Mouse (Mus musculus) midbrain, embryonic 16.5 days (tissue): Measurements from ENCODE around the gene Retreg3. TPM values are rescaled to one million over a fixed set of nuclear protein-coding genes. Genes with fewer than 3 reads are reported as not detected.

Source experiments
- ATAC-seq: fragments of 200-750 bp; cut with Nextera tagmentation; 2 replicates; pipeline ENCODE4 v1.8.0; 2017; ENCODE audit warnings: moderate TSS enrichment
- H3K27ac ChIP-seq: fragments of 300-500 bp; sonication (generic); 2 replicates; pipeline ENCODE4 v1.5.1; 2014; ENCODE audit warnings: mild to moderate bottlenecking, low read length, mixed read lengths
- H3K27me3 ChIP-seq: fragments of 300-500 bp; sonication (generic); 2 replicates; pipeline ENCODE4 v1.6.1; 2014; ENCODE audit warnings: low read depth, low read length, mixed read lengths; ENCODE audit not compliant: control insufficient read depth, insufficient read depth
- H3K36me3 ChIP-seq: fragments of 300-500 bp; sonication (generic); 2 replicates; pipeline ENCODE4 v1.6.1; 2014; ENCODE audit warnings: mild to moderate bottlenecking, low read length, moderate library complexity, mixed read lengths; ENCODE audit not compliant: control insufficient read depth, insufficient read depth
- H3K4me1 ChIP-seq: fragments of 300-500 bp; sonication (generic); 2 replicates; pipeline ENCODE4 v1.6.1; 2014; ENCODE audit warnings: mild to moderate bottlenecking, low read length, mixed read lengths; ENCODE audit not compliant: control insufficient read depth, insufficient read depth
- H3K4me2 ChIP-seq: fragments of 300-500 bp; sonication (generic); 2 replicates; pipeline ENCODE4 v1.6.1; 2014; ENCODE audit warnings: mild to moderate bottlenecking, low read length, mixed read lengths
- H3K4me3 ChIP-seq: fragments of 300-500 bp; sonication (generic); 2 replicates; pipeline ENCODE4 v1.5.1; 2014; ENCODE audit warnings: low read depth, mild to moderate bottlenecking, low read length, moderate library complexity, mixed read lengths
- H3K9ac ChIP-seq: fragments of 300-500 bp; sonication (generic); 2 replicates; pipeline ENCODE4 v1.6.1; 2014; ENCODE audit warnings: low read depth, low read length, mixed read lengths
- H3K9me3 ChIP-seq: fragments of 300-500 bp; sonication (generic); replicated peaks from 2 replicates; pipeline ENCODE4 v1.6.1; 2014; ENCODE audit warnings: mild to moderate bottlenecking, low read length, mixed read lengths; ENCODE audit not compliant: control insufficient read depth, poor library complexity, severe bottlenecking
- WGBS: fragments of 180-500 bp; shearing (Covaris S2); extraction: QIAGEN DNeasy Blood & Tissue Kit; methylation state at CpG from one replicate; pipeline ENCODE4 v1.1.7; 2014; 5-methylcytosine and 5-hydroxymethylcytosine counted together
- polyA plus RNA-seq: library from polyadenylated mRNA; unstranded; fragments of >200 nt; fragmentation: Nextera tagmentation; extraction: Ambion mirVana; gene quantifications from 2 replicates; pipeline ENCODE4 v1.2.1, GENCODE M21; 2015

Gene Retreg3
- polyA plus RNA-seq, 1 experiment from 2014 or later, result 25.4 TPM

- H3K9me3 ChIP-seq, result no peaks in the 10 kb centered on the region
- H3K36me3 ChIP-seq, result no peaks in the 10 kb centered on the region
- H3K4me3 ChIP-seq, result no peak overlapping the region
- no peaks in the 10 kb centered on the region for H3K27me3 ChIP-seq
- WGBS, result 80% methylated on average over 8 of the region's 8 CpGs
- no peak for ATAC-seq
- peaks cover 9% of the 10 kb centered on the region for H3K4me1 ChIP-seq
- H3K9ac ChIP-seq, result no peak overlapping the region
- H3K27ac ChIP-seq, result no peak overlapping the region
- H3K4me2 ChIP-seq, result no peak overlapping the region
These were observed 21.4 kb upstream of the Retreg3 start for GRCm38 (mm10) chr11:101141088-101141487.

GRCm38 (mm10) chr11:101140164-101140819 lies 20.6 kb upstream of the Retreg3 start:
- H3K9ac ChIP-seq, result peak overlapping the region; percentile 60
- peak overlapping the region; percentile 31 for H3K27ac ChIP-seq
- no peaks in the 10 kb centered on the region for H3K27me3 ChIP-seq
- H3K9me3 ChIP-seq, result no peaks in the 10 kb centered on the region
- peaks cover 6% of the 10 kb centered on the region for H3K4me1 ChIP-seq
- ATAC-seq, result no peak
- no peaks in the 10 kb centered on the region for H3K36me3 ChIP-seq
- peak overlapping the region; percentile 47 for H3K4me2 ChIP-seq
- WGBS, result 46% methylated on average over 27 of the region's 27 CpGs
- H3K4me3 ChIP-seq, result peak overlapping the region; percentile 26

DNA sequence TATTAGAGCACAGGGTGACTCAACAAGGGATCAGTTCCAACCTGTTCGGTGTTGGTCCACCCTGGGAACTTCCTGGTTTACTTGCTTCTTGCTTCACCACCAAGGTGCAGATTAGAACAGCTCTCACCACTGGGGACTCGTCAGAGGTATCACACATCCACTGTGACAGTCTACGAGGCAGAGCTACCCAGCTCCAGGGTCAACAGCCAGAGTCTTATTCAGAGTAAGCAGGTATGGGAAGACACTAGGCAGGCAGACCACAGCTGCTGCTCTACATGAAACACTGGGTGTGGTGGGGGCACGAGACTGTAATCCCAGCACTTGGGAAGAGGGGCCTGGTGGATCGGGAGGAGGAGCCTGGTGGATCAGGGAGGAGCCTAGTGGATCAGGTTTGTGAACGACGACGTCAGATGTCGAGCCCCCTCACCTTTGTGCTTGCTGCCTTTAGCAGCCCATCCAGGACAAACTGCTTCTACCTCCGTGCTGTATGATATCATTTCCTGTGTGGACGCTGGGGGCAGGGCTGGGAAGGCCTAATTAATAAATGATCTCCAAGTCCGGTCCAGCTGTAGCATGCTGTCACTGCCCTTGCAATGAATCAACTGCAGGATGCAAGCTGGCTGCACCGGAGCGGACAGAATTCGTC lies 19.0 kb upstream of the Retreg3 start:
- 27% methylated on average over 15 of the region's 15 CpGs for WGBS
- Histone ChIP-seq H3K27ac (no peak overlapping the region; the same call in 1 of the 2 replicates), H3K27me3 (no peaks in the 10 kb centered on the region), H3K9ac (peak overlapping the region; percentile 3; the same call in 1 of the 2 replicates), H3K9me3 (no peaks in the 10 kb centered on the region), H3K36me3 (no peaks in the 10 kb centered on the region), H3K4me3 (no peak overlapping the region), H3K4me1 (peaks cover 3% of the 10 kb centered on the region; the same call in 1 of the 2 replicates), H3K4me2 (peak overlapping the region; percentile 36)
- ATAC-seq, result no peak; the same call in 1 of the 2 replicates

- H3K4me1 ChIP-seq, result no peaks in the 10 kb centered on the region
- no peak overlapping the region for H3K27ac ChIP-seq
- H3K4me2 ChIP-seq, result no peak overlapping the region
- H3K27me3 ChIP-seq, result no peaks in the 10 kb centered on the region
- H3K9ac ChIP-seq, result no peak overlapping the region
- no peak overlapping the region for H3K4me3 ChIP-seq
- H3K9me3 ChIP-seq, result no peaks in the 10 kb centered on the region
- 84% methylated on average over 7 of the region's 7 CpGs for WGBS
- H3K36me3 ChIP-seq, result no peaks in the 10 kb centered on the region
- ATAC-seq, result no peak
These were observed 17.3 kb upstream of the Retreg3 start for GRCm38 (mm10) chr11:101137000-101137399.

DNA sequence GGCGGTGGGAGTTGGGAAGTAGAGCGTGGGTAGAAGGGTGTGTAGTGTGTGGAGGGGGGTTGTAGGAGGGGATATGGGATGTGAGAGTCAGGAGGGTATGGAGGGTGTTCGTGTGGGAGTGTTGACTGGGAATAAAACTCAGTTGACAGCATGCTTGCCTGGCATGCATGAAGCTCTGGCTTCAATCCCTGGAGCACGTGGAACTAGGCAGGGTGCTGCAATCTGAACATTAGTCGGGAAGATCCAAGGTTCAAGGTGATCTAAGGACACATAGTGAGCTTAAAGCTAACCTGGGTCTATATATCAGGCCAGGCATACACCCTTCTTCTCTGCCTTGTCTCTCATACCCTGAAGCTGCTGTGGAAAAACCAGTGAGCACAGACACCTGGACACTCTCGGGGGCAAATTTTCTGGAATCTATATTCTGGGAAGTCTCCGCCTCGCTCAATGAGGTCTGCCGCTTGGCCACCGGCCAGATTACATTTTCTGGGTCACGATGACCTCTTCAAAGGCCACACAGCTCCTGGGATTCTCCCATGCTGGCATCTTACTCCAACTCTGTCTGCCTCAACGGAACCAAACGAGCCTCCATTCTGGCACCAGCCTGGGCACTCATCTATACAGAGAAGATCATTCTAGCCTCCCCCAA lies 14.6 kb upstream of the Retreg3 start:
- no peak overlapping the region for H3K27ac ChIP-seq
- no peaks in the 10 kb centered on the region for H3K4me1 ChIP-seq
- no peaks in the 10 kb centered on the region for H3K9me3 ChIP-seq
- 86% methylated on average over 13 of the region's 13 CpGs for WGBS
- no peaks in the 10 kb centered on the region for H3K36me3 ChIP-seq
- no peak overlapping the region for H3K4me2 ChIP-seq
- no peaks in the 10 kb centered on the region for H3K27me3 ChIP-seq
- no peak overlapping the region for H3K4me3 ChIP-seq
- ATAC-seq, result no peak
- H3K9ac ChIP-seq, result no peak overlapping the region

DNA sequence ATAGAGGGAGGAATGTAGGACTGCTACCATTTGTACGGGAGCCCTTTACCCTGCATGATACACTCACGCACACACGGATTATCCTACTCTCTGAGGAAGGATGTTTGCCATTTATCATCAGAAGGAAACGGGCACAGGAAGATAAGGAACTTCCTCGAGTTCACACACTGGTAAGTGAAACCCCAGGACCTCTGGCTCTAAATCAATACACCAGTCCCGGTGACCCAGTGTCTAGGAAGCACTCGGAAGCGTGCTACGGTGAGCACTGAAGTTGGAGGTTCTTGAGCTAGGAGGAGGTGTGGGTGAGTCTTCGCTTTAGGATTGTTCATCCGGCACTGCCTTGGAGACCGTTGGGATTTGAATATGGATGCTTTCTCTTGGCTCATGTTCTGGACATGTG lies 13.3 kb upstream of the Retreg3 start:
- no peak for ATAC-seq
- H3K36me3 ChIP-seq, result no peaks in the 10 kb centered on the region
- H3K4me2 ChIP-seq, result no peak overlapping the region
- H3K9ac ChIP-seq, result no peak overlapping the region
- H3K27ac ChIP-seq, result no peak overlapping the region
- H3K4me1 ChIP-seq, result no peaks in the 10 kb centered on the region
- no peaks in the 10 kb centered on the region for H3K27me3 ChIP-seq
- no peak overlapping the region for H3K4me3 ChIP-seq
- WGBS, result 81% methylated on average over 12 of the region's 12 CpGs
- H3K9me3 ChIP-seq, result no peaks in the 10 kb centered on the region

GRCm38 (mm10) chr11:101131701-101132100 lies 12.0 kb upstream of the Retreg3 start:
- Histone ChIP-seq H3K4me2 (no peak overlapping the region), H3K27me3 (no peaks in the 10 kb centered on the region), H3K9me3 (no peaks in the 10 kb centered on the region), H3K4me3 (no peak overlapping the region), H3K4me1 (no peaks in the 10 kb centered on the region), H3K9ac (no peak overlapping the region), H3K36me3 (peaks cover 4% of the 10 kb centered on the region), H3K27ac (no peak overlapping the region)
- no peak for ATAC-seq
- 92% methylated on average over 6 of the region's 6 CpGs for WGBS

DNA sequence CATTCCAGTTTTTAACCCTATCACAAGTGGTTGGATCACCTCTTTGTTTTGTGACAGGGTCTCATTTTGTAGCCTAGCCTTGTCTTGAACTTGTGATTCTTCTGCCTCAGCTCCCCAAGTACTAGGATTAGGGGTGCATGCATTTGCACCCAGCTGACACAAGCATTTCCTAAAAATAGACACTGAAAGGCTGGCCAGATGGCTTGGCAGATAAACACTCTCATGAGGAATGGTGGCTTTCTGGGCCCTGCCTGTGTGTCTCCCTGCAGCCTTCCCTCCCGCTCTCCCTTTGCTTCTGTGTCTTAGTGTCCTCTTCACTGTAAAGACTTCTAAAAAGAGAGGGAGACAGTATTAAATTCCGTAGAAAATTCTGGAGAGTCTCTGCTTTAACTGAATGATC lies 11.5 kb upstream of the Retreg3 start:
- ATAC-seq, result no peak
- H3K36me3 ChIP-seq, result peaks cover 9% of the 10 kb centered on the region
- no peaks in the 10 kb centered on the region for H3K27me3 ChIP-seq
- no peak overlapping the region for H3K4me2 ChIP-seq
- no peak overlapping the region for H3K4me3 ChIP-seq
- H3K9ac ChIP-seq, result no peak overlapping the region
- H3K9me3 ChIP-seq, result 0 out of 2 replicates have a peak, but pooled peaks cover 2% of the 10 kb centered on the region
- no peaks in the 10 kb centered on the region for H3K4me1 ChIP-seq
- WGBS, result 93% methylated on average over 2 of the region's 2 CpGs
- no peak overlapping the region for H3K27ac ChIP-seq
